Mouse (Mus musculus): ENCODE measurements around the gene Acot13. TPM values are rescaled to one million over a fixed set of nuclear protein-coding genes. Genes with fewer than 3 reads are reported as not detected.
A peak's percentile ranks its signal among the peaks of the same experiment; 100 is the strongest.

Gene Acot13
- total and polyA plus RNA-seq, 3 experiments = 365 to 456 (median 383) TPM

- intact Hi-C loops (cut with DNase I) = no loop called here
- WGBS = 20% methylated on average over 2 of the region's 2 CpGs
- peak overlapping the region; percentile 93; the same call in 1 of the 2 replicates for H3K4me3 ChIP-seq
These were observed 1.4 kb upstream of the Acot13 start for GRCm38 (mm10) chr13:24832811-24833155.

GRCm38 (mm10) chr13:24832131-24832810 is 931 bp upstream of the Acot13 start:
- DNase-seq = no peak
- Histone ChIP-seq H3K27ac (peak overlapping the region; percentile 89), H3K36me3 (ENCODE audit: control insufficient read depth, insufficient read depth, low read length) (peaks cover 8% of the 10 kb centered on the region), H3K9ac (ENCODE audit: low read depth, low read length) (peak overlapping the region; percentile 87), H3K79me2 (replicated peaks; ENCODE audit: control insufficient read depth, insufficient read depth, low read length) (peaks cover 3% of the 10 kb centered on the region), H3K4me3 (peak overlapping the region; percentile 93), H3K4me1 (ENCODE audit: control insufficient read depth, insufficient read depth, low read length) (peaks cover 7% of the 10 kb centered on the region), H3K27me3 (ENCODE audit: control insufficient read depth, insufficient read depth, low read length) (no peaks in the 10 kb centered on the region)
- intact Hi-C loops (cut with DNase I) = no loop called here
- WGBS = 2% methylated on average over 21 of the region's 21 CpGs
- TF ChIP-seq POLR2A (IDR thresholded peaks at IDR 0.05; ENCODE audit: insufficient read depth, low read depth, low read length) (no peak), EP300 (IDR thresholded peaks at IDR 0.05; ENCODE audit: insufficient read depth, low read depth, low read length) (no peak)

More at GRCm38 (mm10) chr13:24832811-24833155, 1.4 kb upstream of the Acot13 start:
- peaks cover 4% of the 10 kb centered on the region for H3K79me2 ChIP-seq (replicated peaks; ENCODE audit: control insufficient read depth, insufficient read depth, low read length)
- 0 out of 2 replicates have a peak overlapping the region, but pooled peaks have one; percentile 9 for H3K9ac ChIP-seq (ENCODE audit: low read depth, low read length)
- peaks cover 7% of the 10 kb centered on the region for H3K4me1 ChIP-seq (ENCODE audit: control insufficient read depth, insufficient read depth, low read length)
- H3K36me3 ChIP-seq (ENCODE audit: control insufficient read depth, insufficient read depth, low read length) = peaks cover 8% of the 10 kb centered on the region
- no peak overlapping the region for H3K27ac ChIP-seq
- no peak for DNase-seq
- no peaks in the 10 kb centered on the region for H3K27me3 ChIP-seq (ENCODE audit: control insufficient read depth, insufficient read depth, low read length)
- TF ChIP-seq CTCF (IDR thresholded peaks at IDR 0.05) (no peak), EP300 (IDR thresholded peaks at IDR 0.05; ENCODE audit: insufficient read depth, low read depth, low read length) (no peak), POLR2A (IDR thresholded peaks at IDR 0.05; ENCODE audit: insufficient read depth, low read depth, low read length) (no peak)

- TF ChIP-seq POLR2A (IDR thresholded peaks at IDR 0.05; ENCODE audit: insufficient read depth, low read depth, low read length) (no peak), CTCF (IDR thresholded peaks at IDR 0.05) (no peak), EP300 (IDR thresholded peaks at IDR 0.05; ENCODE audit: insufficient read depth, low read depth, low read length) (no peak)
- no peak for DNase-seq
- WGBS = 1% methylated on average over 20 of the region's 20 CpGs
- H3K27ac ChIP-seq = peak overlapping the region; percentile 92
- peaks cover 8% of the 10 kb centered on the region for H3K36me3 ChIP-seq (ENCODE audit: control insufficient read depth, insufficient read depth, low read length)
- H3K9ac ChIP-seq (ENCODE audit: low read depth, low read length) = peak overlapping the region; percentile 73
- H3K4me3 ChIP-seq = peak overlapping the region; percentile 93
- H3K79me2 ChIP-seq (replicated peaks; ENCODE audit: control insufficient read depth, insufficient read depth, low read length) = 0 out of 2 replicates have a peak, but pooled peaks cover 2% of the 10 kb centered on the region
- peaks cover 8% of the 10 kb centered on the region for H3K4me1 ChIP-seq (ENCODE audit: control insufficient read depth, insufficient read depth, low read length)
- H3K27me3 ChIP-seq (ENCODE audit: control insufficient read depth, insufficient read depth, low read length) = no peaks in the 10 kb centered on the region
- intact Hi-C loops (cut with DNase I) = loop anchor here (1.0 to 2.0 kb wide), 2 partner anchors 30 to 70 kb away; partner anchors contain the start of genes BC005537 and Gmnn
These were observed 486 bp downstream of the Acot13 start for GRCm38 (mm10) chr13:24830756-24831352.

DNA sequence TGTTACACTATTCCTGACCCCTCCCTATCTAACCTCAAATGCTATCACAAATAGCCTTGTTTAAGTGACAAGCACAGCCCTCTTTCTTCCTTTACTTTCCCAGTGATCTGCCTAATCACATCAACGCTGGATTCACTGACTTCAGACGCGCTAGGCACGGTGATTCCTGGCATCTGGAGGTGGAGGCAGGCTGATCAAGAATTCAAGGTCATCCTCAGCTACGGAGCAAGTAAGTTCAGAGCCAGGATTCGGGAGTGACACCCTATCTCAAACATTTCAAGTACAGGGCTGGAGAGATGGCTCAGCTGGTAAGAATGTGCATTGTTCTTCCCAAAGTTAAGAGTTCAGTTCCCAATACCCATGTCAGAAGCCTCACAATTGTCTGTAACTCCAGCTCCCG is 5.2 kb downstream of the Acot13 start:
- Histone ChIP-seq H3K36me3 (ENCODE audit: control insufficient read depth, insufficient read depth, low read length) (peaks cover 5% of the 10 kb centered on the region; the same call in 1 of the 2 replicates), H3K4me1 (ENCODE audit: control insufficient read depth, insufficient read depth, low read length) (peaks cover 6% of the 10 kb centered on the region), H3K4me3 (no peak overlapping the region), H3K27ac (peak overlapping the region; percentile 55), H3K27me3 (ENCODE audit: control insufficient read depth, insufficient read depth, low read length) (no peaks in the 10 kb centered on the region), H3K9ac (ENCODE audit: low read depth, low read length) (no peak overlapping the region), H3K79me2 (replicated peaks; ENCODE audit: control insufficient read depth, insufficient read depth, low read length) (no peaks in the 10 kb centered on the region)
- WGBS = 53% methylated on average over 7 of the region's 7 CpGs
- TF ChIP-seq CTCF (IDR thresholded peaks at IDR 0.05) = no peak
- no peak for TF ChIP-seq POLR2A (IDR thresholded peaks at IDR 0.05; ENCODE audit: insufficient read depth, low read depth, low read length)
- no peak for TF ChIP-seq EP300 (IDR thresholded peaks at IDR 0.05; ENCODE audit: insufficient read depth, low read depth, low read length)
- DNase-seq = no peak
- intact Hi-C loops (cut with DNase I) = no loop called here

DNA sequence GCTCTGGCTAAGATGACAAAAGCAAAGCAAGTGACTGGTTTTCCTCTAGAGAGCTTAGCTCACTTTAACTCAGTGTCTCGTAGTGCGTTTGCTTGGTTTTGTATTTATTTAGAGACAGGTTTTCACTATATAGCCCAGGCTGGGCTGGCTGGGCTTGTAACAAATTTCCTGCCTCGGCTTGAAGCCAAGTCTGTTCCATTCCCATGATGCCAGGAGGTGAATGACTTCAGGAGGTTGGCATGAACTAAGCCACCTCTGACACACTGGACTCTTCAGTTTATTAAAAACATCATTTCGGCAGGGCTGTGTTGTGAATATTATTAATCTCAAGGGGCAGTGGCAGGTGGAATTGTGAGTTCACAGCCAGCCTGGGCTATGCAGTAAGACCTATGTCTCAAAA is 5.8 kb downstream of the Acot13 start:
- WGBS = 36% methylated on average over 4 of the region's 4 CpGs
- peak in 1 of 2 experiments; percentile 29 for DNase-seq
- Histone ChIP-seq H3K4me1 (ENCODE audit: control insufficient read depth, insufficient read depth, low read length) (peaks cover 6% of the 10 kb centered on the region), H3K4me3 (no peak overlapping the region), H3K27me3 (ENCODE audit: control insufficient read depth, insufficient read depth, low read length) (no peaks in the 10 kb centered on the region), H3K9ac (ENCODE audit: low read depth, low read length) (no peak overlapping the region), H3K36me3 (ENCODE audit: control insufficient read depth, insufficient read depth, low read length) (peaks cover 5% of the 10 kb centered on the region; the same call in 1 of the 2 replicates), H3K79me2 (replicated peaks; ENCODE audit: control insufficient read depth, insufficient read depth, low read length) (no peaks in the 10 kb centered on the region), H3K27ac (peak overlapping the region; percentile 55)
- intact Hi-C loops (cut with DNase I) = no loop called here
- TF ChIP-seq CTCF (IDR thresholded peaks at IDR 0.05) = no peak
- no peak for TF ChIP-seq EP300 (IDR thresholded peaks at IDR 0.05; ENCODE audit: insufficient read depth, low read depth, low read length)
- TF ChIP-seq POLR2A (IDR thresholded peaks at IDR 0.05; ENCODE audit: insufficient read depth, low read depth, low read length) = no peak

GRCm38 (mm10) chr13:24824647-24825046 is 6.7 kb downstream of the Acot13 start:
- Histone ChIP-seq H3K9ac (ENCODE audit: low read depth, low read length) (no peak overlapping the region), H3K79me2 (replicated peaks; ENCODE audit: control insufficient read depth, insufficient read depth, low read length) (no peaks in the 10 kb centered on the region), H3K27me3 (ENCODE audit: control insufficient read depth, insufficient read depth, low read length) (no peaks in the 10 kb centered on the region), H3K4me1 (ENCODE audit: control insufficient read depth, insufficient read depth, low read length) (peaks cover 6% of the 10 kb centered on the region), H3K4me3 (no peak overlapping the region), H3K36me3 (ENCODE audit: control insufficient read depth, insufficient read depth, low read length) (peaks cover 5% of the 10 kb centered on the region; the same call in 1 of the 2 replicates), H3K27ac (peak overlapping the region; percentile 59)
- DNase-seq = peak in 1 of 2 experiments; percentile 26
- intact Hi-C loops (cut with DNase I) = no loop called here
- TF ChIP-seq CTCF (IDR thresholded peaks at IDR 0.05) (peak; percentile 32; the same call in 1 of the 2 replicates), POLR2A (IDR thresholded peaks at IDR 0.05; ENCODE audit: insufficient read depth, low read depth, low read length) (no peak), EP300 (IDR thresholded peaks at IDR 0.05; ENCODE audit: insufficient read depth, low read depth, low read length) (peak; percentile 69; the same call in 1 of the 2 replicates)
- 77% methylated on average over 4 of the region's 4 CpGs for WGBS

Data from heart, adult 2 months (tissue).